Comparison of ENCODE assay signal across 7 mouse cellular contexts in the genomic region with DNA sequence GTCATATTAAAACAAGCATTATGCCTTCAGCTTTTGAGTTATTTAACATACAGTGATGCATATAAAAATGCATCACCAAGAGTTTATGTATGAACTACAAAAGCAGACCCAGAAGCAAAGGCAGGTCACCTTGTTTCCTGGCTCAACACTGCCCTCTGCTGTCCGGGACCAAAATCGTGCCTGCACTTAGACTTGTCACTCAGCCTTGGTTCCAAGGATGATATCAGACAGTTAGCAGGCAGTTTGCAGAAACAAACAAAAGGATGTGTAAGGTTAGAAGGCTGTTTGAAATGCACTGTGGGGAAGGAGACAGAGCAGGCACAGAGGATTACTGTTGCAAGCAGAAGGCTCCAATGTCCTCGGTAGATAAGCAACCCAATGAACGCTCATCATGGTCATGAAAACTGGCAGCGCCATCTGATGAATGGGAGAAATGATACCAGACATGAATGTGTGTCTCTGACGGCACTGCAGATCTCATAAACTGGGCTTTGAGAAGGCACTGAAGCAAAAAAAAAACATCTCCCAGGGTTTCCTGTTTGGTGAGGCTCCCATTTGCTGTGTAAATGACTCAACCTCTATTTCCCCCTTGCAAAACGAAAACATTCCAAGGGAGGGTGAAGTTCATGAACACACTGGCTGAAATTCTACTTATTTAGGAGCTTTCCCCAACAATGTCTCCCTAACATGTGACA.
DNase-seq lines count a peak whose midpoint lies in the region; ATAC-seq and TF ChIP-seq lines count a peak whose summit lies in the region.

No protein-coding gene starts in this region.

- H3K4me3 ChIP-seq in gastrocnemius, adult 2 months = no peak overlapping the region
- no peak overlapping the region for H3K4me3 ChIP-seq in limb, embryonic 10.5 days
- no peak overlapping the region for H3K4me3 ChIP-seq in midbrain, embryonic 13.5 days (replicated peaks)

- H3K27ac ChIP-seq in gastrocnemius, adult 2 months = peak overlapping the region; percentile 64
- H3K27ac ChIP-seq in limb, embryonic 10.5 days = no peak overlapping the region
- H3K27ac ChIP-seq in midbrain, embryonic 13.5 days = no peak overlapping the region

- no peaks in the 10 kb centered on the region for H3K27me3 ChIP-seq in limb, embryonic 10.5 days (ENCODE audit: low read depth, poor library complexity, severe bottlenecking)
- no peaks in the 10 kb centered on the region for H3K27me3 ChIP-seq in midbrain, embryonic 13.5 days

- WGBS in limb, embryonic 10.5 days = 56% methylated on average over 7 of the region's 7 CpGs
- WGBS in midbrain, embryonic 13.5 days = 53% methylated on average over 7 of the region's 7 CpGs

- H3K36me3 ChIP-seq in limb, embryonic 10.5 days = no peaks in the 10 kb centered on the region
- no peaks in the 10 kb centered on the region for H3K36me3 ChIP-seq in midbrain, embryonic 13.5 days

- H3K9ac ChIP-seq in midbrain, embryonic 13.5 days (replicated peaks) = no peak overlapping the region

- TF ChIP-seq CTCF in gastrocnemius, adult 2 months (IDR thresholded peaks at IDR 0.05) = peak; percentile 89

- DNase-seq in adrenal gland, adult (ENCODE audit: inconsistent age in 2 of 2, low spot score in 1 of 2) = peak; percentile 81 to 96
- DNase-seq in cerebellum, postnatal 36 days = peak; percentile 69 to 74
- peak; percentile 86 for DNase-seq in gastrocnemius, adult 2 months
- peak; percentile 73 for DNase-seq in kidney, adult 18-20 months
- DNase-seq in limb, embryonic 10.5 days (ENCODE audit: low spot score) = peak; percentile 89
- DNase-seq in spleen, adult 18-20 months = peak; percentile 20 to 67

- intact Hi-C loops in gastrocnemius, adult 2 months (cut with DNase I) = loop anchor here (2.0 to 5.0 kb wide), 2 partner anchors 158 to 356 kb away; no protein-coding TSS in a partner anchor

- no peak overlapping the region for H3K4me2 ChIP-seq in midbrain, embryonic 13.5 days (replicated peaks)

- H3K4me1 ChIP-seq in limb, embryonic 10.5 days = no peaks in the 10 kb centered on the region
- H3K4me1 ChIP-seq in midbrain, embryonic 13.5 days (replicated peaks) = no peaks in the 10 kb centered on the region

- ATAC-seq in midbrain, embryonic 13.5 days = peak; percentile 55; the same call in 1 of the 2 replicates

- no peaks in the 10 kb centered on the region for H3K9me3 ChIP-seq in limb, embryonic 10.5 days (replicated peaks)
- no peaks in the 10 kb centered on the region for H3K9me3 ChIP-seq in midbrain, embryonic 13.5 days
